Mouse (Mus musculus): ENCODE measurements around the gene Gja10.

- no peak for TF ChIP-seq CTCF (IDR thresholded peaks at IDR 0.05; ENCODE audit: low read depth)
- no peak for TF ChIP-seq EP300 (optimal IDR thresholded peaks at IDR 0.05)
Observed at GRCm38 (mm10) chr4:32569054-32569453, 33.5 kb downstream of the Gja10 start.
